Mouse (Mus musculus) brain, adult 10 weeks (tissue): ENCODE data around the gene Wasf2. TPM values are rescaled to one million over a fixed set of nuclear protein-coding genes. Genes with fewer than 3 reads are reported as not detected.

ENCODE experiments used
- polyA plus RNA-seq: library from polyadenylated mRNA; stranded (reverse); fragments of 350-450 nt; fragmentation: Illumina TruSeq; extraction: RNeasy Lipid Tissue Mini Kit (QIAGEN cat#74804); gene quantifications from one replicate; pipeline ENCODE4 v1.2.3, GENCODE M21; 2015; ENCODE audit warnings: low read depth, low replicate concordance

Wasf2 gene
- polyA plus RNA-seq = 9.5 TPM

GRCm38 (mm10) chr4:133129931-133130889, at the start of gene Wasf2:
Wasf2 (plus strand) TSS chr4:133130505.

GRCm38 (mm10) chr4:133211751-133212561, 81.7 kb downstream of the Wasf2 start, which contains the start of the genes Cd164l2 and Gpr3:
Cd164l2 (plus strand) TSS chr4:133212131.
Gpr3 (minus strand) TSS chr4:133212536.

DNA sequence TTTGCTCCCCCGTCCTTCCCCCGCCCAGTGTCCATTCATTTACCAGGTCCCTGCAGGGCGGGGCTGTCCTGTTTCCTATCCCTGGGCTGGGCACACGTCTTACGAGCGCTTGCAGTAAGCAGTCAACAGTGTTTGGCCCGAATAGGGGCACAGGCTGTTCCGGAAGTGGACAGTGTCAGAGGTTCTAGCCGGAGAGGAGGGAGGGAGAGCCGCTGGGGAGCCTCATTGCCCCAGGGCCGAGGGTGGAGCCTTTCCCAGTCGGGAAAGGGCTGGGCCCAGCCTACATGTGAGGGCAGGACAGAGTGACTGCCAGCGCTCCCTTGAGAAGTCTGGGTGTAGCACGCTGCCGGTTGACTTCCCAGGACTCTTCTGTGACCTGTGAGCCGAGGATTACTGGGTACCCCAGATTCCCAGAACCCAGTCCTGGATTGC, 110.2 kb downstream of the Wasf2 start, which contains the start of gene Map3k6:
Gene Map3k6 (plus strand): TSS at position 329 of the 432 bp plus-strand sequence.

Other genes with a start within 250 kb of the Wasf2 start
- 127 TPM for gene Stx12, start 246.0 kb upstream of the Wasf2 start, polyA plus RNA-seq
- gene Fam76a, start 207.9 kb upstream of the Wasf2 start, polyA plus RNA-seq = 41.9 TPM
- gene Fgr, start 156.4 kb upstream of the Wasf2 start, polyA plus RNA-seq = 0.18 TPM
- 23.2 TPM for gene Ahdc1, start 119.2 kb upstream of the Wasf2 start, polyA plus RNA-seq
- 7.2 TPM for gene Cd164l2, start 81.6 kb downstream of the Wasf2 start, polyA plus RNA-seq
- gene Gpr3, start 82.0 kb downstream of the Wasf2 start, polyA plus RNA-seq = 7.9 TPM
- 5.5 TPM for gene Map3k6, start 110.3 kb downstream of the Wasf2 start, polyA plus RNA-seq
- 1.5 TPM for gene Sytl1, start 132.6 kb downstream of the Wasf2 start, polyA plus RNA-seq
- gene Tmem222, start 147.3 kb downstream of the Wasf2 start, polyA plus RNA-seq = 134 TPM
- 36.3 TPM for gene Wdtc1, start 223.0 kb downstream of the Wasf2 start, polyA plus RNA-seq
- gene Slc9a1, start 239.2 kb downstream of the Wasf2 start, polyA plus RNA-seq = 30.9 TPM